Mouse (Mus musculus): ENCODE data around the gene Lysmd4. TPM values are rescaled to one million over a fixed set of nuclear protein-coding genes. Genes with fewer than 3 reads are reported as not detected.
"Not testable (repeated sequence)": the region's sequence is repeated elsewhere in the genome, so short reads cannot be mapped to it uniquely, and the experiment has no call there.

Gene Lysmd4
- polyA plus RNA-seq, 1 experiment from 2014 or later = 8.5 TPM

GRCm38 (mm10) chr7:67245255-67245654 lies 22.9 kb downstream of the Lysmd4 start:
- Histone ChIP-seq H3K27ac (replicated peaks) (no peak overlapping the region), H3K4me3 (ENCODE audit: low read depth, low read length) (no peak overlapping the region)
- no peak for ATAC-seq (ENCODE audit: low FRiP score, low TSS enrichment)

GRCm38 (mm10) chr7:67246067-67246466 lies 23.7 kb downstream of the Lysmd4 start:
- Histone ChIP-seq H3K27ac (replicated peaks) (no peak overlapping the region), H3K9ac (ENCODE audit: low read length) (no peak overlapping the region), H3K4me1 (replicated peaks; ENCODE audit: control insufficient read depth, insufficient read depth) (no peaks in the 10 kb centered on the region), H3K9me3 (ENCODE audit: control insufficient read depth, low read length) (no peaks in the 10 kb centered on the region), H3K4me2 (replicated peaks; ENCODE audit: low read depth) (no peak overlapping the region), H3K4me3 (ENCODE audit: low read depth, low read length) (no peak overlapping the region), H3K36me3 (ENCODE audit: control insufficient read depth, insufficient read depth, low read length) (peaks cover 10% of the 10 kb centered on the region; the same call in 1 of the 2 replicates), H3K27me3 (ENCODE audit: control insufficient read depth, insufficient read depth, low read length) (no peaks in the 10 kb centered on the region)
- DNase-seq (ENCODE audit: low spot score) (no peak), ATAC-seq (ENCODE audit: low FRiP score, low TSS enrichment) (no peak)
- 62% methylated on average over 2 of the region's 2 CpGs for WGBS
- TF ChIP-seq CTCF (IDR thresholded peaks at IDR 0.05; ENCODE audit: low read depth) = no peak
- TF ChIP-seq EP300 (optimal IDR thresholded peaks at IDR 0.05) = no peak

More at GRCm38 (mm10) chr7:67245255-67245654, 22.9 kb downstream of the Lysmd4 start:
- no peaks in the 10 kb centered on the region for H3K9me3 ChIP-seq (ENCODE audit: control insufficient read depth, low read length)
- no peak for DNase-seq (ENCODE audit: low spot score)
- H3K9ac ChIP-seq (ENCODE audit: low read length) = no peak overlapping the region
- H3K4me2 ChIP-seq (replicated peaks; ENCODE audit: low read depth) = no peak overlapping the region
- TF ChIP-seq CTCF (IDR thresholded peaks at IDR 0.05; ENCODE audit: low read depth) (no peak), EP300 (optimal IDR thresholded peaks at IDR 0.05) (no peak)
- 58% methylated on average over 1 of the region's 1 CpGs for WGBS
- H3K36me3 ChIP-seq (ENCODE audit: control insufficient read depth, insufficient read depth, low read length) = peaks cover 10% of the 10 kb centered on the region; the same call in 1 of the 2 replicates
- H3K27me3 ChIP-seq (ENCODE audit: control insufficient read depth, insufficient read depth, low read length) = no peaks in the 10 kb centered on the region
- H3K4me1 ChIP-seq (replicated peaks; ENCODE audit: control insufficient read depth, insufficient read depth) = no peaks in the 10 kb centered on the region

GRCm38 (mm10) chr7:67259828-67260563 lies 37.7 kb downstream of the Lysmd4 start:
- no peak for TF ChIP-seq EP300 (optimal IDR thresholded peaks at IDR 0.05)
- peak; percentile 52 for TF ChIP-seq CTCF (IDR thresholded peaks at IDR 0.05; ENCODE audit: low read depth)
- no peaks in the 10 kb centered on the region for H3K27me3 ChIP-seq (ENCODE audit: control insufficient read depth, insufficient read depth, low read length)
- ATAC-seq (ENCODE audit: low FRiP score, low TSS enrichment) = peak; percentile 94
- no peaks in the 10 kb centered on the region for H3K4me1 ChIP-seq (replicated peaks; ENCODE audit: control insufficient read depth, insufficient read depth)
- no peak overlapping the region for H3K4me2 ChIP-seq (replicated peaks; ENCODE audit: low read depth)
- H3K27ac ChIP-seq (replicated peaks) = no peak overlapping the region
- H3K36me3 ChIP-seq (ENCODE audit: control insufficient read depth, insufficient read depth, low read length) = peaks cover 3% of the 10 kb centered on the region; the same call in 1 of the 2 replicates
- H3K4me3 ChIP-seq (ENCODE audit: low read depth, low read length) = no peak overlapping the region
- no peak overlapping the region for H3K9ac ChIP-seq (ENCODE audit: low read length)
- peak; percentile 82 for DNase-seq (ENCODE audit: low spot score)
- H3K9me3 ChIP-seq (ENCODE audit: control insufficient read depth, low read length) = no peaks in the 10 kb centered on the region
- WGBS = 52% methylated on average over 4 of the region's 4 CpGs

- not testable (repeated sequence) for DNase-seq (ENCODE audit: low spot score); H3K36me3 ChIP-seq (ENCODE audit: control insufficient read depth, insufficient read depth, low read length)
- 60% methylated on average over 4 of the region's 4 CpGs for WGBS
Observed at GRCm38 (mm10) chr7:67270447-67270846, 48.1 kb downstream of the Lysmd4 start.

GRCm38 (mm10) chr7:67283581-67283980 lies 61.2 kb downstream of the Lysmd4 start:
- no peaks in the 10 kb centered on the region for H3K27me3 ChIP-seq (ENCODE audit: control insufficient read depth, insufficient read depth, low read length)
- TF ChIP-seq EP300 (optimal IDR thresholded peaks at IDR 0.05) (no peak), CTCF (IDR thresholded peaks at IDR 0.05; ENCODE audit: low read depth) (no peak)
- H3K36me3 ChIP-seq (ENCODE audit: control insufficient read depth, insufficient read depth, low read length) = no peaks in the 10 kb centered on the region
- no peaks in the 10 kb centered on the region for H3K9me3 ChIP-seq (ENCODE audit: control insufficient read depth, low read length)
- WGBS = 75% methylated on average over 6 of the region's 6 CpGs
- H3K4me3 ChIP-seq (ENCODE audit: low read depth, low read length) = no peak overlapping the region
- no peak overlapping the region for H3K27ac ChIP-seq (replicated peaks)
- ATAC-seq (ENCODE audit: low FRiP score, low TSS enrichment) (no peak), DNase-seq (ENCODE audit: low spot score) (no peak)
- no peak overlapping the region for H3K4me2 ChIP-seq (replicated peaks; ENCODE audit: low read depth)
- no peaks in the 10 kb centered on the region for H3K4me1 ChIP-seq (replicated peaks; ENCODE audit: control insufficient read depth, insufficient read depth)
- no peak overlapping the region for H3K9ac ChIP-seq (ENCODE audit: low read length)

More at GRCm38 (mm10) chr7:67270447-67270846, 48.1 kb downstream of the Lysmd4 start:
- ATAC-seq (ENCODE audit: low FRiP score, low TSS enrichment); H3K4me3 ChIP-seq (ENCODE audit: low read depth, low read length); H3K27me3 ChIP-seq (ENCODE audit: control insufficient read depth, insufficient read depth, low read length); H3K9me3 ChIP-seq (ENCODE audit: control insufficient read depth, low read length); H3K4me2 ChIP-seq (replicated peaks; ENCODE audit: low read depth); H3K4me1 ChIP-seq (replicated peaks; ENCODE audit: control insufficient read depth, insufficient read depth); H3K27ac ChIP-seq (replicated peaks); H3K9ac ChIP-seq (ENCODE audit: low read length): not testable (repeated sequence)

- peak; percentile 73 for DNase-seq (ENCODE audit: low spot score)
Observed at GRCm38 (mm10) chr7:67287456-67287855, 65.1 kb downstream of the Lysmd4 start.

More at GRCm38 (mm10) chr7:67287456-67287855, 65.1 kb downstream of the Lysmd4 start:
- no peaks in the 10 kb centered on the region for H3K36me3 ChIP-seq (ENCODE audit: control insufficient read depth, insufficient read depth, low read length)
- 55% methylated on average over 4 of the region's 4 CpGs for WGBS
- H3K9ac ChIP-seq (ENCODE audit: low read length) = no peak overlapping the region
- H3K9me3 ChIP-seq (ENCODE audit: control insufficient read depth, low read length) = no peaks in the 10 kb centered on the region
- ATAC-seq (ENCODE audit: low FRiP score, low TSS enrichment) = peak; percentile 98
- no peaks in the 10 kb centered on the region for H3K27me3 ChIP-seq (ENCODE audit: control insufficient read depth, insufficient read depth, low read length)
- H3K4me2 ChIP-seq (replicated peaks; ENCODE audit: low read depth) = no peak overlapping the region
- TF ChIP-seq EP300 (optimal IDR thresholded peaks at IDR 0.05) (no peak), CTCF (IDR thresholded peaks at IDR 0.05; ENCODE audit: low read depth) (no peak)
- no peaks in the 10 kb centered on the region for H3K4me1 ChIP-seq (replicated peaks; ENCODE audit: control insufficient read depth, insufficient read depth)
- H3K27ac ChIP-seq (replicated peaks) = peak overlapping the region; percentile 49; the same call in 1 of the 2 replicates
- no peak overlapping the region for H3K4me3 ChIP-seq (ENCODE audit: low read depth, low read length)

All from stomach, postnatal 0 days (tissue).